Comparison of ENCODE assay signal across 30 mouse cellular contexts in the genomic region with DNA sequence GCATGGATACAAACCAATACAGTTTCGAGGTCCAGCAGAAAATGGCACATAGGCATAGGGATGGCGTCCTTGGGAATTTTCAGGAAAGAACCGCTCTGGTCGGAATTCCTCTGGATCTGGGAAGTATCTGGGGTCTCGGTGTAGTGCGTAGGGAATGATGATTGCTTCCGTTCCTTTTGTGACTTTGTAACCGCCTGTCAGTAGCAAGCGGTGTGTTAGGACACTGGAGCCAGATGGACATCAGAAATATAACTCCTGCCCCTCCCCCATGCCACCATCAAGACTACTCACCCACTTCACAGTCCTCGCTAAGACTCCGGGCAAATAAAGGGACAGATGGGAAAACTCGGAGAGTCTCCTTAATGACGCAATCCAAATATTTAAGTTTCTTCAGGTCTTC. TPM values are rescaled to one million over a fixed set of nuclear protein-coding genes. Genes with fewer than 3 reads are reported as not detected.
"Had no signal": no experiment of that assay in that cellular context is flagged by ENCODE, and none has a peak within 500 bp of the region (broad histone marks: within the 10 kb centered on the region; RNA-seq: fewer than 3 reads in every experiment).

A gene (minus strand): TSS at position 101 of the 400 bp plus-strand sequence.

- DNase-seq: forebrain, postnatal 0 days; gastrocnemius, postnatal 14 days; gastrocnemius, postnatal 36 days; heart, adult 18-20 months; heart, postnatal 14 days; heart, postnatal 36 days; kidney, adult 11 months; kidney, adult 2 months; kidney, adult 9 months; kidney, postnatal 14 days; kidney, postnatal 36 days; layer of hippocampus, adult 9-11 months; layer of hippocampus, postnatal 36 days; left cerebral cortex, postnatal 4 days had no signal

- H3K4me1 ChIP-seq: heart, embryonic 10.5 days; heart, embryonic 13.5 days; heart, embryonic 15.5 days; hindbrain, embryonic 13.5 days; hindbrain, embryonic 15.5 days; kidney, embryonic 15.5 days; limb, embryonic 13.5 days; limb, embryonic 15.5 days had no signal

- H3K4me2 ChIP-seq: heart, embryonic 13.5 days; heart, embryonic 15.5 days; hindbrain, embryonic 13.5 days; hindbrain, embryonic 15.5 days; kidney, embryonic 15.5 days; limb, embryonic 13.5 days; limb, embryonic 15.5 days had no signal

- H3K4me3 ChIP-seq: heart, embryonic 10.5 days; heart, embryonic 13.5 days; heart, embryonic 15.5 days; hindbrain, embryonic 13.5 days; hindbrain, embryonic 15.5 days; kidney, embryonic 15.5 days; limb, embryonic 13.5 days; limb, embryonic 15.5 days had no signal

- H3K36me3 ChIP-seq: heart, embryonic 10.5 days; heart, embryonic 13.5 days; heart, embryonic 15.5 days; hindbrain, embryonic 13.5 days; hindbrain, embryonic 15.5 days; kidney, embryonic 15.5 days; limb, embryonic 13.5 days; limb, embryonic 15.5 days had no signal

- ATAC-seq: forebrain, postnatal 0 days; hindbrain, postnatal 0 days; intestine, embryonic 16.5 days had no signal

- H3K27me3 ChIP-seq: heart, embryonic 13.5 days; heart, embryonic 15.5 days; hindbrain, embryonic 13.5 days; hindbrain, embryonic 15.5 days; kidney, embryonic 15.5 days; limb, embryonic 13.5 days; limb, embryonic 15.5 days had no signal

- H3K9me3 ChIP-seq: heart, embryonic 10.5 days; heart, embryonic 13.5 days; heart, embryonic 15.5 days; hindbrain, embryonic 13.5 days; hindbrain, embryonic 15.5 days; kidney, embryonic 15.5 days; limb, embryonic 13.5 days; limb, embryonic 15.5 days had no signal

- H3K27ac ChIP-seq: heart, embryonic 10.5 days; heart, embryonic 13.5 days; heart, embryonic 15.5 days; hindbrain, embryonic 13.5 days; hindbrain, embryonic 15.5 days; hindbrain, postnatal 0 days; kidney, embryonic 15.5 days; kidney, postnatal 0 days; limb, embryonic 13.5 days; limb, embryonic 15.5 days had no signal

- H3K9ac ChIP-seq: forebrain, postnatal 0 days; heart, embryonic 13.5 days; heart, embryonic 15.5 days; hindbrain, embryonic 13.5 days; hindbrain, embryonic 15.5 days; kidney, embryonic 15.5 days; limb, embryonic 13.5 days; limb, embryonic 15.5 days had no signal

RNA-seq across cellular contexts. Expression of the gene that starts here (rescaled TPM):
- polyA plus RNA-seq: heart, embryonic 10.5 days; heart, embryonic 15.5 days; heart, postnatal 0 days; hindbrain, embryonic 11.5 days; hindbrain, embryonic 13.5 days; hindbrain, embryonic 15.5 days; hindbrain, postnatal 0 days; intestine, embryonic 14.5 days; large intestine, adult 2 months; limb, embryonic 11.5 days; limb, embryonic 13.5 days had no signal
